Mouse (Mus musculus) heart, embryonic 14.5 days (tissue): Measurements from ENCODE around the gene Asna1. TPM values are rescaled to one million over a fixed set of nuclear protein-coding genes. Genes with fewer than 3 reads are reported as not detected.

Experiments used
- ATAC-seq: fragments of 200-750 bp; cut with Nextera tagmentation; 2 replicates; pipeline ENCODE4 v1.8.0; 2017; ENCODE audit warnings: low read depth, moderate TSS enrichment; ENCODE audit not compliant: insufficient number of reproducible peaks, insufficient read depth, low FRiP score
- H3K27ac ChIP-seq, 2 experiments: fragments of 200-500 bp in 1 of 2; fragments of 300-500 bp in 1 of 2; sonication (generic) in 1 of 2; replicated peaks in 1 of 2; 2 replicates each; pipeline ENCODE4 v1.5.1; 2012 to 2014; ENCODE audit warnings: low read depth in 2 of 2, low read length in 2 of 2, control low read depth in 1 of 2, mild to moderate bottlenecking in 1 of 2, mixed read lengths in 1 of 2; ENCODE audit not compliant: control insufficient read depth in 1 of 2, insufficient read depth in 1 of 2
- H3K27me3 ChIP-seq: fragments of 300-500 bp; sonication (generic); 2 replicates; pipeline ENCODE4 v1.6.1; 2014; ENCODE audit warnings: mild to moderate bottlenecking, low read length, control low read depth; ENCODE audit not compliant: control insufficient read depth, insufficient read depth
- H3K36me3 ChIP-seq: fragments of 300-500 bp; sonication (generic); 2 replicates; pipeline ENCODE4 v1.6.1; 2014; ENCODE audit warnings: mild to moderate bottlenecking, control low read depth, low read length, mixed read lengths; ENCODE audit not compliant: control insufficient read depth, insufficient read depth
- H3K4me1 ChIP-seq, 2 experiments: fragments of 200-500 bp in 1 of 2; fragments of 300-500 bp in 1 of 2; sonication (generic) in 1 of 2; 2 replicates each; pipeline ENCODE4 v1.6.1; 2012 to 2014; ENCODE audit warnings: low read length in 2 of 2, control low read depth in 1 of 2, mixed read lengths in 1 of 2; ENCODE audit not compliant: control insufficient read depth in 2 of 2, insufficient read depth in 2 of 2
- H3K4me2 ChIP-seq: fragments of 300-500 bp; sonication (generic); 2 replicates; pipeline ENCODE4 v1.6.1; 2014; ENCODE audit warnings: mild to moderate bottlenecking, low read length
- H3K4me3 ChIP-seq, 2 experiments: fragments of 200-500 bp in 1 of 2; fragments of 300-500 bp in 1 of 2; sonication (generic) in 1 of 2; 2 replicates each; pipeline ENCODE4 v1.5.1; 2012 to 2014; ENCODE audit warnings: low read length in 2 of 2, mild to moderate bottlenecking in 2 of 2, control low read depth in 1 of 2, low read depth in 1 of 2, moderate library complexity in 1 of 2; ENCODE audit not compliant: control insufficient read depth in 1 of 2, insufficient read depth in 1 of 2
- H3K9ac ChIP-seq: fragments of 300-500 bp; sonication (generic); 2 replicates; pipeline ENCODE4 v1.6.1; 2014; ENCODE audit warnings: mild to moderate bottlenecking, low read length
- H3K9me3 ChIP-seq: fragments of 300-500 bp; sonication (generic); 2 replicates; pipeline ENCODE4 v1.6.1; 2016; ENCODE audit warnings: low read length, control low read depth; ENCODE audit not compliant: control insufficient read depth
- WGBS: fragments of 180-500 bp; shearing (Covaris S2); extraction: QIAGEN DNeasy Blood & Tissue Kit; methylation state at CpG from one replicate; pipeline ENCODE4 v1.1.7; 2014; 5-methylcytosine and 5-hydroxymethylcytosine counted together
- polyA plus RNA-seq: library from polyadenylated mRNA; unstranded; fragments of >200 nt; fragmentation: Nextera tagmentation; extraction: Ambion mirVana; gene quantifications from 2 replicates; pipeline ENCODE4 v1.2.1, GENCODE M21; 2014

Gene Asna1
- polyA plus RNA-seq, 1 experiment from 2014 or later = 109 TPM

- Histone ChIP-seq H3K36me3 (peaks cover 16% of the 10 kb centered on the region), H3K27me3 (no peaks in the 10 kb centered on the region), H3K4me1 (peaks cover 5 to 8% of the 10 kb centered on the region in 2 experiments), H3K27ac (no peak within 1 kb of the TSS), H3K4me2 (no peak within 1 kb of the TSS), H3K9ac (no peak within 1 kb of the TSS), H3K4me3 (no peak within 1 kb of the TSS), H3K9me3 (no peaks in the 10 kb centered on the region)
- no peak for ATAC-seq
These were observed 42.9 kb upstream of the Asna1 start, which contains the start of gene Gm5741 for GRCm38 (mm10) chr8:85067982-85068381. TSS of gene Gm5741 (minus strand) at chr8:85067982.

- 94% methylated on average over 2 of the region's 2 CpGs for WGBS
- H3K4me3 ChIP-seq = no peak overlapping the region
- no peak for ATAC-seq
These were observed 42.1 kb upstream of the Asna1 start for GRCm38 (mm10) chr8:85067155-85067554.

GRCm38 (mm10) chr8:85065213-85065612 lies 40.1 kb upstream of the Asna1 start:
- H3K4me3 ChIP-seq = no peak overlapping the region
- H3K36me3 ChIP-seq = peaks cover 22% of the 10 kb centered on the region
- WGBS = 35% methylated on average over 2 of the region's 2 CpGs
- H3K4me2 ChIP-seq = no peak overlapping the region
- H3K4me1 ChIP-seq = peaks cover 3 to 7% of the 10 kb centered on the region in 2 experiments; a peak in 3 of 4 replicates
- H3K27ac ChIP-seq = no peak overlapping the region
- H3K9ac ChIP-seq = no peak overlapping the region
- H3K9me3 ChIP-seq = no peaks in the 10 kb centered on the region
- ATAC-seq = no peak
- no peaks in the 10 kb centered on the region for H3K27me3 ChIP-seq

More at GRCm38 (mm10) chr8:85067155-85067554, 42.1 kb upstream of the Asna1 start:
- Histone ChIP-seq H3K4me1 (peaks cover under 1 to 2% of the 10 kb centered on the region in 2 experiments; a peak in 3 of 4 replicates), H3K27ac (no peak overlapping the region), H3K36me3 (peaks cover 21% of the 10 kb centered on the region), H3K4me2 (no peak overlapping the region), H3K9ac (no peak overlapping the region), H3K27me3 (no peaks in the 10 kb centered on the region), H3K9me3 (no peaks in the 10 kb centered on the region)

- no peaks in the 10 kb centered on the region for H3K27me3 ChIP-seq
- no peak overlapping the region for H3K4me2 ChIP-seq
- peaks cover 3 to 7% of the 10 kb centered on the region in 2 experiments; a peak in 3 of 4 replicates for H3K4me1 ChIP-seq
- H3K4me3 ChIP-seq = no peak overlapping the region
- H3K9me3 ChIP-seq = no peaks in the 10 kb centered on the region
- WGBS = 94% methylated on average over 4 of the region's 4 CpGs
- ATAC-seq = no peak
- peaks cover 22% of the 10 kb centered on the region for H3K36me3 ChIP-seq
- no peak overlapping the region for H3K9ac ChIP-seq
- no peak overlapping the region for H3K27ac ChIP-seq
These were observed 37.5 kb upstream of the Asna1 start for GRCm38 (mm10) chr8:85062603-85063002.

GRCm38 (mm10) chr8:85059879-85060616 lies 35.0 kb upstream of the Asna1 start, which contains the start of gene Fbxw9:
TSS of gene Fbxw9 (plus strand) at chr8:85060055.
- peak within 1 kb of the TSS; percentile 76 to 79 for H3K4me3 ChIP-seq
- H3K36me3 ChIP-seq = peaks cover 26% of the 10 kb centered on the region
- H3K4me2 ChIP-seq = peak within 1 kb of the TSS; percentile 90
- no peak within 1 kb of the TSS for H3K27ac ChIP-seq
- H3K9me3 ChIP-seq = no peaks in the 10 kb centered on the region
- H3K9ac ChIP-seq = peak within 1 kb of the TSS; percentile 80
- WGBS = under 1% methylated on average over 52 of the region's 53 CpGs
- no peaks in the 10 kb centered on the region for H3K27me3 ChIP-seq
- peak; percentile 78 for ATAC-seq
- peaks cover 3 to 7% of the 10 kb centered on the region in 2 experiments; a peak in 3 of 4 replicates for H3K4me1 ChIP-seq

GRCm38 (mm10) chr8:85057367-85057766 lies 32.3 kb upstream of the Asna1 start:
- WGBS = 85% methylated on average over 7 of the region's 7 CpGs
- H3K36me3 ChIP-seq = peaks cover 50% of the 10 kb centered on the region
- no peak overlapping the region for H3K27ac ChIP-seq

GRCm38 (mm10) chr8:85043619-85044018 lies 18.5 kb upstream of the Asna1 start:
- H3K9ac ChIP-seq = no peak overlapping the region
- no peak for ATAC-seq
- H3K4me2 ChIP-seq = no peak overlapping the region
- peaks cover 88% of the 10 kb centered on the region for H3K36me3 ChIP-seq
- no peak overlapping the region for H3K4me3 ChIP-seq
- no peaks in the 10 kb centered on the region for H3K27me3 ChIP-seq
- H3K4me1 ChIP-seq = peaks cover 0 to 7% of the 10 kb centered on the region in 2 experiments; a peak in 2 of 4 replicates
- no peaks in the 10 kb centered on the region for H3K9me3 ChIP-seq
- no peak overlapping the region for H3K27ac ChIP-seq
- WGBS = 93% methylated on average over 6 of the region's 6 CpGs

More at GRCm38 (mm10) chr8:85057367-85057766, 32.3 kb upstream of the Asna1 start:
- Histone ChIP-seq H3K4me2 (no peak overlapping the region), H3K9me3 (no peaks in the 10 kb centered on the region), H3K4me3 (no peak overlapping the region), H3K4me1 (peaks cover 3 to 7% of the 10 kb centered on the region in 2 experiments; a peak in 3 of 4 replicates), H3K27me3 (no peaks in the 10 kb centered on the region), H3K9ac (no peak overlapping the region)
- ATAC-seq = no peak
